Mouse (Mus musculus): ENCODE results near the gene Gm9507. TPM values are rescaled to one million over a fixed set of nuclear protein-coding genes. Genes with fewer than 3 reads are reported as not detected.
"Not testable (repeated sequence)": the region's sequence is repeated elsewhere in the genome, so short reads cannot be mapped to it uniquely, and the experiment has no call there.

Gene Gm9507
- polyA plus RNA-seq, 1 experiment from 2014 or later, result not detected

DNA sequence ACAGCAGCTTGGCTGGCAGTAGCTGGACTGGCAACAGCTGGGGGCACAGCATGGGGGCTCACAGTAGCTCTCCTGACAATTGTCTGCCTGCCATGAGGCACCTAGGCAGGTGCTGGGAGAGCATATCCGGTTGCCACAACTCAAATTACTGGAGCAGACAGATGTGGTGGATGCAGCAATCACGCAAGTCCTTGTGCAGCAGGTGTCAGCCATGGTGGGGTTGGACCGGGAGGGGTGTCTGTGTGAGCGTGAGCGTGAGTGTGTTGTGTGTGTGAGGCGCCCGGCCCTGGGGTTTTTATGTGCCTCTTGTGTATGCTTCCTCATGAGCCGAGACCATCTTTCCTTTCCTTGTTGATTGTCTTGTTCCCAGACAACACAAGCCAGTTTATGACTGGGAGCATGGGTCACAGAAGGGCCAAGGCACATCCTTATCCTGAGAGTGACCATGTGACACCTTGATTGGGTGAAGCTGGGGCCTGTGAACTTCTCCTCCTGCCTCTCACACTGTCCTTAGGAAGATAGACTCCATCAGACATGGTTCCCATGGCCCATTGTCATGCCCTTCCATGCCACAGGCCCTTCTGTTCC is 12.6 kb downstream of the Gm9507 start, which contains the start of gene Gm19668:
Gene Gm19668, minus strand, starts transcription at position 213 of the 588 bp plus-strand sequence.
- no peaks in the 10 kb centered on the region for H3K36me3 ChIP-seq (replicated peaks)
- no peak within 1 kb of the TSS for H3K27ac ChIP-seq
- 70% methylated on average over 8 of the region's 8 CpGs for WGBS
- no peak for ATAC-seq (replicated peaks)
- no peaks in the 10 kb centered on the region for H3K4me1 ChIP-seq
- H3K4me2 ChIP-seq, result no peak within 1 kb of the TSS
- H3K27me3 ChIP-seq (replicated peaks), result no peaks in the 10 kb centered on the region
- no peaks in the 10 kb centered on the region for H3K9me3 ChIP-seq
- no peak within 1 kb of the TSS for H3K4me3 ChIP-seq
- no peak within 1 kb of the TSS for H3K9ac ChIP-seq

DNA sequence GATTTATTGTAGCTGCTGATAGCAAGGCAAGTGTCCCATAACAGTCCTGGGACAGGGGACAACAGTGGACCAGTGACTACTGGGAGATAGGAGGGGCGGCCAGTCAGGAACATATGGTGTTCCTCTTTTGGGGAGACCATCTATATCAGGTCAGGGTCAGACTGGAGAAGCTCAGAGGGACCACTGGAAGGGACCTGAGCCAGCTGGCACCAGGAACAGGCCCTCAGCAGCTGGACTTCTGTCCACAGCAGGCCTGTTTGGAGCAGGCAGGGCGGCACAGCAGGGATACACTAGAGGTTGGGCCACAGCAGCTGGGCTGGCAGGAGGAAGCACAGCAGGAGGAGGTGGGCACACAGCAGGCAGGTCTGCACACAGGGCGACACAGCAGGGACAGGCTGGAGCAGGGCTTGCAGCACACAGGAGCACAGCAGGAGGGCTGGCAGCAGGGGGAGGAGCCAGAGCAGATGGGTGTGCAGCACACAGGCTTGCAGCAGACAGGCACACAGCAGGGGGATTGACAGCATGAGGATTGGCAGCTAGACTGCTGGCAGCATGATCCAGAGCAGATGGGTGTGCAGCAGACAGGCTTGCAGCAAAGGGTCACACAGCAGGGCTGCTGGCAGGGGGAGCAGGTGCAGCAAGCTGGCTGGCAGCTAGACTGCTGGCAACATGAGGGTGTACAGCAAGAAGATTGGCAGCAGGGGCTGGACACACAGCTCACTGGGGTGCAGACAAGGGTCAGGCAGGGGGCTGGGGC is 13.3 kb downstream of the Gm9507 start:
- not testable (repeated sequence) for H3K27ac ChIP-seq

DNA sequence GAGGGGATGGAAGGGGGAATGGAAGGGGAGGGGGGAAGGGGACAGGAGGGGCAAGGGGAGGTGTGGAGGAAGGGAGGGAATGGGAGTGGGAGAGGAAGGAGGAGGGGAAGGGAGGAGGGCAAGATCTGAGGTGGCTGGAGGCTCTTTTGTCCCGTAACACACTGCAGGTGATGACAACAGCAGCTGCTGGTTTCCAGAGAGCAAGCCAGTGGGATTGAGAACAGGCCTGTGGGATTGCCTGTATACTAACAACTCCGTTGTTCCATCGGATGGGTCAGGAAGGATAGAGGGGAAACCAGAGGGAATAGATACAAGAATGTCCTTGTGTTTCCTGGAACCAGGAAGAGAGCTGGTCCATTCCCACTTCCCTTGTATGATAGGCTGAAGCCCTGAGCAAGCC is 14.0 kb downstream of the Gm9507 start:
- no peaks in the 10 kb centered on the region for H3K9me3 ChIP-seq
- 14% methylated on average over 3 of the region's 3 CpGs for WGBS
- no peaks in the 10 kb centered on the region for H3K4me1 ChIP-seq
- no peak overlapping the region for H3K4me3 ChIP-seq
- no peak for ATAC-seq (replicated peaks)
- no peaks in the 10 kb centered on the region for H3K36me3 ChIP-seq (replicated peaks)
- H3K4me2 ChIP-seq, result no peak overlapping the region
- no peaks in the 10 kb centered on the region for H3K27me3 ChIP-seq (replicated peaks)
- H3K27ac ChIP-seq, result no peak overlapping the region
- H3K9ac ChIP-seq, result no peak overlapping the region

More for the DNA sequence above, 13.3 kb downstream of the Gm9507 start:
- 39% methylated on average over 3 of the region's 3 CpGs for WGBS
- H3K4me2 ChIP-seq; H3K4me3 ChIP-seq; ATAC-seq (replicated peaks); H3K36me3 ChIP-seq (replicated peaks); H3K27me3 ChIP-seq (replicated peaks); H3K4me1 ChIP-seq; H3K9ac ChIP-seq; H3K9me3 ChIP-seq: not testable (repeated sequence)

DNA sequence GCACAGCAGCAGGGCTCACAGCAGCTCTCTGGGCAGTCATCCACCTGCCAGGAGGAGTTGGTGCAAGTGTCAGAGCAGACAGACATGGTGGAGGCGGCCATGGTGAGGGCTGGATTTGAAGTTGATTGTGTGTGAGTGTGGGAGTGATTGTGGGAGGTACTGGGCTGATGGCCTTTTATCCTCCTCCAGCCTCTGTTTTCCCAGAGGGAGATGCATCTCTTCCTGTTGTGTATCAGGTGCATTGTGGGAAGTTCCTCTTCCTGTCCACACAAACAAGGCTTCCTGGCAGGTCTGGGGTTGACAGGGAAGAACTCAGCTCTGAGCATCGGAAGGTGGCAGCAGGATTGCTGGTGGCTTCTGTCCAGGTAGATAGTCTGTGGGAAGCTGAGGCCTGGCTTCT is 16.7 kb downstream of the Gm9507 start, which contains the start of gene Gm9639:
Gene Gm9639, minus strand, starts transcription at position 101 of the 400 bp plus-strand sequence.
- H3K4me1 ChIP-seq, result no peaks in the 10 kb centered on the region
- no peak within 1 kb of the TSS for H3K27ac ChIP-seq
- H3K4me3 ChIP-seq, result no peak within 1 kb of the TSS
- no peak within 1 kb of the TSS for H3K4me2 ChIP-seq
- no peaks in the 10 kb centered on the region for H3K9me3 ChIP-seq
- ATAC-seq (replicated peaks), result no peak
- no peak within 1 kb of the TSS for H3K9ac ChIP-seq
- H3K27me3 ChIP-seq (replicated peaks), result no peaks in the 10 kb centered on the region
- WGBS, result 72% methylated on average over 2 of the region's 2 CpGs
- H3K36me3 ChIP-seq (replicated peaks), result no peaks in the 10 kb centered on the region

DNA sequence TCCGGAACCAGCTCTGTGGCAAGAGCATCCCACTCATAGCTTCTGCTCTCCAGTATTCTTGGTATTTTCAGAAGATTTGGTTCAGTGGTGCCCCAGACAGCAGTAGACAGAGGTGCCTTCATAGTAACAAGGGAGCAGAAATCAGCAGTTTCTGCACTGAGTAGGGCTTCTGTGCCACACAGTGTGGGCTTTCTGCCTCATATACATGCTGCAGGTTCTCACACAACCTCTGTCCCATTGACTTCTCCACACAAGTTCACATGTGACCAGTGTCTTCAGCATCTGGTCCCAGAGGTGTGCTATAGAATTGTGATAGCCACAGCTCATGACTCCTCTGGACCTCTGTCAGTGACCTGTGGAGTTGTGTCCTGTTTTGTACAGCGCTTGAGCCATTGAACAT is 23.0 kb downstream of the Gm9507 start:
- H3K9ac ChIP-seq, result no peak overlapping the region
- no peaks in the 10 kb centered on the region for H3K4me1 ChIP-seq
- no peak for ATAC-seq (replicated peaks)
- H3K4me2 ChIP-seq, result no peak overlapping the region
- 89% methylated on average over 2 of the region's 2 CpGs for WGBS
- H3K27ac ChIP-seq, result no peak overlapping the region
- H3K36me3 ChIP-seq (replicated peaks), result no peaks in the 10 kb centered on the region
- no peaks in the 10 kb centered on the region for H3K9me3 ChIP-seq
- H3K27me3 ChIP-seq (replicated peaks), result no peaks in the 10 kb centered on the region
- H3K4me3 ChIP-seq, result no peak overlapping the region

DNA sequence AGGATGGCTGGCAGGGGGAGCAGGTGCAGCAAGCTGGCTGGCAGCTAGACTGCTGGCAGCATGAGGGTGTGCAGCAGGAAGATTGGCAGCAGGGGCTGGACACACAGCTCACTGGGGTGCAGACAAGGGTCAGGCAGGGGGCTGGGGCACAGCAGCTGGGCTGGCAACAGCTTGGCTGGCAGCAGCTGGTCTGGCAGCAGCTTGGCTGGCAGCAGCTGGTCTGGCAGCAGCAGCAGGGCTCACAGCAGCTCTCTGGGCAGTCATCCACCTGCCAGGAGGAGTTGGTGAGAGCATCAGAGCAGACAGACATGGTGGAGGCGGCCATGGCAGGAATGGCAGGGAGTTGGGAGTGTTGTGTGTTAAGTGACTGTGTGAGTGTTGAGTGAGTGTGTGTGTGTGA is 23.8 kb downstream of the Gm9507 start, which contains the start of gene Gm7137:
Gene Gm7137, minus strand, starts transcription at position 325 of the 400 bp plus-strand sequence.
- not testable (repeated sequence) for H3K4me1 ChIP-seq; H3K9me3 ChIP-seq; H3K4me2 ChIP-seq; ATAC-seq (replicated peaks); H3K27me3 ChIP-seq (replicated peaks); H3K36me3 ChIP-seq (replicated peaks); H3K27ac ChIP-seq; H3K9ac ChIP-seq; H3K4me3 ChIP-seq
- WGBS, result 64% methylated on average over 1 of the region's 1 CpGs

DNA sequence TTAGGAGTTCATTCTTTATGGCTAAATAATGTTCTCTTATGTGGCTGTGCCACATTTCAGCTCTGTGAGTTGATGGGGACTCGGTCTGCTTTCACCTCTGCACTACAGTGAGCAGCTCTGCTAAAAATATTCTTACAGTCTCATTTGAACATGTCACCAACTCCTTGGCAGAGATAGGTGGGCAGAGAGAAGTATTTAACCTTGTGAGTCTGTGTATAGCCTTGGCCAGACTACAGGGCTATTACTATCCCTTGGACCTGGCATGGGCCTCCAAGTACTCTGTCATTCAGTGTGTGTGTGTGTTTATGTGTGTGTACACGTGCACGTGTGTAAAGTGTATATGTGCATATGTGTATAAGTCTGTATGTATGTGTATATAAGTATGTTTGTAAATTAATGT is 28.2 kb downstream of the Gm9507 start:
- H3K4me1 ChIP-seq; H3K27ac ChIP-seq; H3K9ac ChIP-seq; H3K4me3 ChIP-seq; H3K4me2 ChIP-seq; ATAC-seq (replicated peaks); H3K9me3 ChIP-seq; H3K36me3 ChIP-seq (replicated peaks); H3K27me3 ChIP-seq (replicated peaks): not testable (repeated sequence)
- 86% methylated on average over 2 of the region's 3 CpGs for WGBS

DNA sequence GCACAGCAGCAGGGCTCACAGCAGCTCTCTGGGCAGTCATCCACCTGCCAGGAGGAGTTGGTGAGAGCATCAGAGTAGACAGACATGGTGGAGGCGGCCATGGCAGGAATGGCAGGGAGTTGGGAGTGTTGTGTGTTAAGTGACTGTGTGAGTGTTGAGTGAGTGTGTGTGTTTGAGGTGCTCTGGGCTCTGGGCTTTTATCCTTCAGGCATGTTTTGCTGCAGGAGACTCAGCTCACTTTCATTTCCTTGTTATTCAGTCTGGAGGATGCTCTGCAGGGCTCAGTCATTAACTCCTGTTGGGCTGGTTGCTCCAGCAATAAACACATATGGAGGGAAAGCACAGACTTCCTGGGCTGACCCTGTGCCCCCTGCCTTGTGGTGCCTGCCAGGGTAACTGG is 29.2 kb downstream of the Gm9507 start, which contains the start of gene Gm3250:
Gene Gm3250, minus strand, starts transcription at position 101 of the 400 bp plus-strand sequence.
- ATAC-seq (replicated peaks); H3K4me2 ChIP-seq; H3K9ac ChIP-seq; H3K4me1 ChIP-seq; H3K9me3 ChIP-seq; H3K36me3 ChIP-seq (replicated peaks); H3K27ac ChIP-seq; H3K27me3 ChIP-seq (replicated peaks); H3K4me3 ChIP-seq: not testable (repeated sequence)
- 57% methylated on average over 1 of the region's 1 CpGs for WGBS

DNA sequence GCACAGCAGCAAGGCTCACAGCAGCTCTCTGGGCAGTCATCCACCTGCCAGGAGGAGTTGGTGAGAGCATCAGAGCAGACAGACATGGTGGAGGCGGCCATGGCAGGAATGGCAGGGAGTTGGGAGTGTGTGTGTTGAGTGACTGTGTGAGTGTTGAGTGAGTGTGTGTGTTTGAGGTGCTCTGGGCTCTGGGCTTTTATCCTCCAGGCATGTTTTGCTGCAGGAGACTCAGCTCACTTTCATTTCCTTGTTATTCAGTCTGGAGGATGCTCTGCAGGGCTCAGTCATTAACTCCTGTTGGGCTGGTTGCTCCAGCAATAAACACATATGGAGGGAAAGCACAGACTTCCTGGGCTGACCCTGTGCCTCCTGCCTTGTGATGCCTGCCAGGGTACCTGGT is 34.8 kb downstream of the Gm9507 start, which contains the start of gene Gm7138:
Gene Gm7138, minus strand, starts transcription at position 101 of the 400 bp plus-strand sequence.
- 62% methylated on average over 1 of the region's 1 CpGs for WGBS
- H3K36me3 ChIP-seq (replicated peaks); H3K27me3 ChIP-seq (replicated peaks); H3K4me2 ChIP-seq; H3K4me1 ChIP-seq; H3K4me3 ChIP-seq; H3K9ac ChIP-seq; ATAC-seq (replicated peaks); H3K9me3 ChIP-seq; H3K27ac ChIP-seq: not testable (repeated sequence)

DNA sequence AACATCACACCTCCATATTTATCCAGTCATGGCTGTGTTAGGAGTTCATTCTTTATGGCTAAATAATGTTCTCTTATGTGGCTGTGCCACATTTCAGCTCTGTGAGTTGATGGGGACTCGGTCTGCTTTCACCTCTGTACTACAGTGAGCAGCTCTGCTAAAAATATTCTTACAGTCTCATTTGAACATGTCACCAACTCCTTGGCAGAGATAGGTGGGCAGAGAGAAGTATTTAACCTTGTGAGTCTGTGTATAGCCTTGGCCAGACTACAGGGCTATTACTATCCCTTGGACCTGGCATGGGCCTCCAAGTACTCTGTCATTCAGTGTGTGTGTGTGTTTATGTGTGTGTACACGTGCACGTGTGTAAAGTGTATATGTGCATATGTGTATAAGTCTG is 39.5 kb downstream of the Gm9507 start:
- H3K4me2 ChIP-seq; H3K4me3 ChIP-seq; H3K36me3 ChIP-seq (replicated peaks); ATAC-seq (replicated peaks); H3K4me1 ChIP-seq; H3K9ac ChIP-seq; H3K9me3 ChIP-seq; H3K27me3 ChIP-seq (replicated peaks); H3K27ac ChIP-seq: not testable (repeated sequence)
- 100% methylated on average over 2 of the region's 3 CpGs for WGBS

DNA sequence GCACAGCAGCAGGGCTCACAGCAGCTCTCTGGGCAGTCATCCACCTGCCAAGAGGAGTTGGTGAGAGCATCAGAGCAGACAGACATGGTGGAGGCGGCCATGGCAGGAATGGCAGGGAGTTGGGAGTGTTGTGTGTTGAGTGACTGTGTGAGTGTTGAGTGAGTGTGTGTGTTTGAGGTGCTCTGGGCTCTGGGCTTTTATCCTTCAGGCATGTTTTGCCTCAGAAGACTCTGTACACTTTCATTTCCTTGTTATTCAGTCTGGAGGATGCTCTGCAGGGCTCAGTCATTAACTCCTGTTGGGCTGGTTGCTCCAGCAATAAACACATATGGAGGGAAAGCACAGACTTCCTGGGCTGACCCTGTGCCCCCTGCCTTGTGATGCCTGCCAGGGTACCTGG is 40.4 kb downstream of the Gm9507 start, which contains the start of gene Gm3238:
Gene Gm3238, minus strand, starts transcription at position 101 of the 400 bp plus-strand sequence.
- ATAC-seq (replicated peaks); H3K4me1 ChIP-seq; H3K9ac ChIP-seq; H3K27me3 ChIP-seq (replicated peaks); H3K27ac ChIP-seq; H3K9me3 ChIP-seq; H3K4me2 ChIP-seq; H3K36me3 ChIP-seq (replicated peaks); H3K4me3 ChIP-seq: not testable (repeated sequence)
- WGBS, result 75% methylated on average over 1 of the region's 1 CpGs

DNA sequence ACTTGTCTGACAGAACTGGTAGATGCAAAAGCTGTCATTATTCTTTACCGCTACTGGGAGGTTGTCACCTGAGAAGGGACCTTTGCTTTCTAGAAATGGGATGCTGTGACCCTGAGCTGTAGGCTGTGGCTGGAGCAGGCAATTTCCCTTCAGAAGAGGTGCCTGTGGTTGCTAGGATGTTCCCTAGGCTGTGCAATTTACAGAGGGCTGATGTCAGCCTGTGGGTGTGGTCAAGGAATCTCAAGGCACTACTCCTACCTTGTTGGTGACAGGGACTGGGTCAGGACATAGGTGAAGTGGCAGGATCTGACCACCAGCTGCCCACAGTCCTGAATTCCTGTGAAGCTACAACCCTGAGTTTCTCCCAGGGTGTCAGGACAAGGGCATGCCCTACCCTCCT is 41.9 kb downstream of the Gm9507 start:
- Histone ChIP-seq H3K4me1 (no peaks in the 10 kb centered on the region), H3K4me3 (no peak overlapping the region), H3K9me3 (no peaks in the 10 kb centered on the region), H3K27me3 (replicated peaks) (no peaks in the 10 kb centered on the region), H3K4me2 (no peak overlapping the region), H3K9ac (no peak overlapping the region), H3K27ac (no peak overlapping the region), H3K36me3 (replicated peaks) (no peaks in the 10 kb centered on the region)
- ATAC-seq (replicated peaks), result no peak
- WGBS, result 83% methylated on average over 1 of the region's 1 CpGs

All from midbrain, embryonic 15.5 days (tissue).